Mouse (Mus musculus): ENCODE data around the gene Ppp2r5e.

GRCm38 (mm10) chr12:75567745-75568144, 28.3 kb downstream of the Ppp2r5e start:
- TF ChIP-seq POLR2A (IDR thresholded peaks at IDR 0.05; ENCODE audit: insufficient read depth, low read depth, low read length) (no peak), CTCF (IDR thresholded peaks at IDR 0.05) (no peak)
